Mouse (Mus musculus): Measurements from ENCODE around the gene Itsn2.
"Not testable (repeated sequence)": the region's sequence is repeated elsewhere in the genome, so short reads cannot be mapped to it uniquely, and the experiment has no call there.

The Itsn2 gene

DNA sequence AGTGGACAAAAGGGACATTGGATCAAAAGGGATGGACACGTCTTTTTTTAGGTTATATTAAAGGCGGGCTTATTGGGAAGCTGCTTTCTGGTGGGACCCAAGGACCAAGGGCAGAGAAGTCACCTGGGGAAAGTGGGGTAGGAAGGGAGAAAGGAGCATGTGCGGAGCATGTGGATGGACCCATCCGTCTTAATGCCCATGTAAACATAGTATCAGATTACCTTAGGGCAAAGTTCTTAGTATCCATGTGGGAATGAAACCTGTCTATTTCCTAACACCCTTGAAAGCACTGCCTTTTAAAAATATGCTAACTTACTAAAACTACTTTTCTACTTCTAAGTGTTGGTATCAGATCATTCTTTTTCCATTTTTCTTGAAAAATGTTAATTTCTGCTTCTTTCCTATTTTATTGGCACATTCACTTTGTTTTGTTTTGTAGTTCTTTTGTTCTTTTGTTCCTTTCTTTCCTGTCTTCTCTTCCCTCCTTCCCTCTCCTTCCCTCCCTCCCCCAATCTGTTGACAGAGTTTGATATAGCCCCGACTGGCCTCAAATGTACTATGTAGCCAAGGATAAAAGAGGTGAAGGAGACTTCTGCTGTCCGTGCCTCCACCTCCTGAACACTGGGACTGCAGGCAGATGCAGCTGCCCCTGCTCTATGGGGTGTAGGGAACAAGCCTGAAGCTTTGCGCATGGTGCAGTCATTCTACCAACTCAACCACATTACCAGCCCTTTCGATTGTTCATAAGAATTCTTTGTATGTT lies 6.4 kb downstream of the Itsn2 start:
- no peak for DNase-seq

DNA sequence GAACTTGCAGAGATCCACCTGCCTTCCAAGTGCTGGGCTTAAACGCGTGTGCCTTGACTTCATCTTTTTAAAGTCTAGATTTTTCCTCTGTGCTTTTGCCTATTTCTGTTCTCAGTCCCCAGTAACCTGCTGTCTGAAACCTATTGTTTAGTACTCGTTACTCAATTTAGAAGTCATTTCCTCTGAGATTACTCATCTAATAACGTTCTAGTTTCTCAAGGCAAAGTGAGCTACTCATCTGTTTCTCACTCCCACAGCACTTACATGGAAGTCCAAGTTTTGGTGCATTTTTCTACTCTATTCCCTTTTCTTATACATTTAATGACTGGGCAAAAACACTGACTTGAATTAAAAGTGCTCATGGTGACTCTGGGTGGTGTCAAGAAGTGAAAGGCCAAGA lies 7.3 kb downstream of the Itsn2 start:
- no peak for DNase-seq

DNA sequence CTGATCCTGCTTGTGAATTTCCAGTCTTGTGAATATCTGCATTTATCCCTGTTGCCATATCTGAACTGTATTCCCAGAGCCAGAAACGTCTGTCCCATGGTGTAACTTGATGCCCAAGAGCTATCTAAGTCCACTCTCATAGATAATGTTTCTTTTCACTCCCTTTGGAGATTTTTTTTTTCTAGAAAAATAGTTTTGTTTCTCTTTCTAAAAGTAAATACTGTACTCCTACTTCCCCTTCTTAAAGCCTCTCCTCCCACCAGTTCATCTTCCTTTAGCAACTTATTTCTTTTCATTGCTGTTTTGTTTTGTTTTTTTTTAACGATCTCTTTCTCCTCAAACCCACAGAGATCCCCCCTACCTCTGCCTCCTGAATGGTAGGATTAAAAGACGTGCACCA lies 14.2 kb downstream of the Itsn2 start:
- DNase-seq = no peak

DNA sequence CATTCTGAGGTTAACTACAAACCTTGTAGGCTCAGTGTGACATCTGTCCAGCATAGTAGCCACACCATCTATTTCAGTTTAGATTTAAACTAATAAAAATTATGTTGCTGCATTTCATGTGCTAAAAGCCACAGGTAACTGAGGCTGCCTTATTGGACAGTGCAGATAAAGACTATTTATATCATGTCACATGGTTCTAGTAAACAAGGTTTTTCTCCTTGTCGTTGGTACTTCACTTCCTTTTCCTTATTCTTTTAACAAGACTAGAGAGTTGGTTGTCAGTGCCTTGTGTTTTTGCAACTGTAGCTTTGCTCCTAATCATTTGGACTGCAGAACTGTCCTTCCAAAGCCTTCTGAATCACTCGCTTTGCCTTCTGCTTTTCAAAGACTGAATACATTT lies 22.3 kb downstream of the Itsn2 start:
- no peak for DNase-seq

DNA sequence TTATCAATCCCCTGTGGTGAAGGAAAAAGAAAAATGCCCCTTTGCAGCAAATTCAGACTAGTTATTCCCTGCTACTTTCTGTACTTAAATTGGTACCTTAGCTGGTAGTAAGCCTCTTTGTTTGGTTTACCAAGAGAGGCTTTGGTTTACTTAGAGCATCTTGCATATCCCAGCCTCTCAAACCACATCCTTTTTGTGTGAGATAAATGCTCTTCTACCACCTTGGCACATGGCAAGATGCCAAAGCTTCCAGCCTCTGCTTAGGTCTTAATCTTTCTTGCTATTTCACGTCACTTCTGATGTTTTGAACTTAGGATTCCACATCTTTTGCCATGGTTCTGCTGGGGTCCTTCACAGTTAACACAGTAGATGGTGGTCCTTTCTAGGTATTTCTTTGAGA lies 31.8 kb downstream of the Itsn2 start:
- peak; percentile 10 for DNase-seq

DNA sequence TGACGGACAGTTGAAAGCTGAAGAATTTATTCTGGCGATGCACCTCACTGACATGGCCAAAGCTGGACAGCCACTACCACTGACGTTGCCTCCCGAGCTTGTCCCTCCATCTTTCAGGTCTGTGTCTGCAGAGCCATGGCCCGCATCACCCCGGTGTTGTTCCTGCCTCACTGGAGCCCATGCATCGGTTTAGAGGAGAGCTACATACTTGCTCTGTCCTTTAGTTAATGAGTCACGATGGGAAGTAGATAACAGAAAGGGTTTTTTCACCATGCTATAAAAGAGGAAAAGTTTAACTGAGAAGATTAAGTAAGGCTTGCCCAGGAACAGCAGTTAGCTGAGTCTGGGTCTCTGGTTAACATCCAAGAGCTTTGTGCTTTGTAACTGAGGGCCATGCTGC lies 40.5 kb downstream of the Itsn2 start:
- DNase-seq = no peak

DNA sequence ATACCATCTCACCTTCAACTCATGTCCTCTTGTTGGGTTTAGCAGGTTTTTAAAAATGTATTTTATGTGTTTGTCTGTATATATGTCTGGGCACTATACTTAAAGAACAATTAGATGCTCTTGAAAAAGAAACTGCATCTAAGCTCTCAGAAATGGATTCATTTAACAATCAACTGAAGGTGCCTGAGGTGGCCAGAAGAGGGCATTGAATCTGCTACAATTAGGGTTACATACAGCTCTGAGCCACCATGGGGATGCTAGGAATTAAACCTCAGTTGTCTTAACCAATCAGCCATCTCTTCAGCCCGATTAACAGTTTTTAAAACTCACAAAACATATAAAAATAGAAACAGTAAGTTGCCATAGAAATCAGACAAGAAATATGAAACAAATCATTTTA lies 46.0 kb downstream of the Itsn2 start:
- DNase-seq = no peak

DNA sequence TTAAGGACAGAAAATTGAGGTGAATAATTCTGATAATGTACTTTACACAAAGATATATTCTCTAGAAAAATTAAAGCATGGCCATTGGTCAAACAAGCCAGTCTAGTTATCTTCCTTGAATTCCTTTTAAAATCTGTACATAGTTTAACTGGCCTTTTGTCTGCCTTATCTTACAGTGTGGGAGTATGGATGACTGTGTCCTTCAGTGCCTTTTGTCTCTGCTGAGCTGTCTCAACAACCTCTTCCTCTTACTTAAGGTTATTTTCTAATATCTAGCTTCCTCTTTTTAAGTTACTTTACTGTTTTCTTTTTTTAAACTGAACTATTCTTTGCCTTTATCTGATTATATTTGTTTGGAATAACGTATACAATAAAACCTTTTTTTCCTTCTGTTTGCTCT lies 48.3 kb downstream of the Itsn2 start:
- no peak for DNase-seq

DNA sequence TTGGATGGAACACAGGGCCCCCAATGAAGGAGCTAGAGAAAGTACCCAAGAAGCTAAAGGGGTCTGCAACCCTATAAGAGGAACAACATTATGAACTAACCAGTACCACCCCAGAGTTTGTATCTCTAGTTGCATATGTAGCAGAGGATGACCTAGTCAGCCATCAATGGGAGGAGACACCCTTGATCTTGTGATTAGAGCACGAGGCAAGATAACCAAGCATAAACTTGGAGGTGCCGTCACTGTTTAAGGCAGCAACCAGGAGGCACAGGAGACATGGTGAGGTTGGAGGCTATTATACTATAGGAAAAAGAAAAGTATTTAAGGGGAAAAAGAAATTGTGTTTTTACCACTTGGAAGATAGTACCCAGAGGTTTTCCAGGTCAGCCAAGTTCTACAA lies 64.4 kb downstream of the Itsn2 start:
- no peak for DNase-seq

DNA sequence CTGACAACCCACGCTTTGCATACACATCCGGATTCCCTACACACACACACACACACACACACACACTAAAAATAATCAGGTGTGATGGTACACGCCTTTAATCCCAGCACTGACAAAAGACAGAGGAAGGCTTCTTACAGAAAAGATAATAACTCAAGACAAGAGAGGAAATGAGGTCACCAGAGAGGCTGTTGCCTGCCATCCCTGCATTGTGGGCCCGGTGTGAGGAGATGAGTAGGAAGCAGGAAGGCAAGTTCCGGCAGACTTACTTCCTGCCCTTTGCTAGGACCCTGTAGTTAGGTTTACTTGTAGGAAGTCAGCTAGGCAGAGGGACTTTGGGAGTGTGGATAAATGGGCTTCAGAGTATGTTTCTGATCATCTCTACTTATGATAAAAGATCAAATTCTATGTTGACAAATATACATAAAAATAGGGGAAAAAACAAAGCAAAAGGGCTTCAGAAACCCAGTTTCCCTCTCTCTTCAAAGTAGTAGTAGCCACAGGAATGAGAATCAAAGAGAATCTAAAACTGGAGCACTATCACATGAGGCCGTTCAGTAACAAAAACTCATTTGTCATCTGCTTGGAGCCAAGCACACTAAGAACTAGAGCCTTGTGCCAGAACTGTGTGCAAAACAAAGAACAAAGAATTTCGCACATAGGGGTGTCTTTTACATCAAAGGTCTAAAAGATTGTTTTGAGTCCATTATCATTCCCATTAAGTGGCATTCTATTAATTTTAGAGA lies 72.7 kb downstream of the Itsn2 start:
- DNase-seq = no peak

DNA sequence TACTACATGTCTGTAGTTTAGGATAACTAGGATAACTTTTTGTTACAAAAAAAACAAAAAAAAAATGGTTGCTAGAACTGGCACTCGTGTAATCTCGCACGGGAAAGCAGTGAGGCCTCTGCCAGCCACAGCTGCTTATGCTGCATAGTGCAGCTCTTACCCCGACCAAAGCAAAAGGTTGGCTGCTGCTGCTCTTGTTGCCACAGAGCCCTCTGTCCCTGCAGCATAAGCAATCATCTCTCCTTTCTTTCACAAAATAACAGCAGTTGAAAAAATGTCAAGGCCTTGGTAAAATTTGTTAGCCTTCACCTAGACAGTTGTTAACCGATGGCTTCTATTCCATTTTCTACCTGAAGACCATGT lies 73.2 kb downstream of the Itsn2 start:
- no peak for DNase-seq

DNA sequence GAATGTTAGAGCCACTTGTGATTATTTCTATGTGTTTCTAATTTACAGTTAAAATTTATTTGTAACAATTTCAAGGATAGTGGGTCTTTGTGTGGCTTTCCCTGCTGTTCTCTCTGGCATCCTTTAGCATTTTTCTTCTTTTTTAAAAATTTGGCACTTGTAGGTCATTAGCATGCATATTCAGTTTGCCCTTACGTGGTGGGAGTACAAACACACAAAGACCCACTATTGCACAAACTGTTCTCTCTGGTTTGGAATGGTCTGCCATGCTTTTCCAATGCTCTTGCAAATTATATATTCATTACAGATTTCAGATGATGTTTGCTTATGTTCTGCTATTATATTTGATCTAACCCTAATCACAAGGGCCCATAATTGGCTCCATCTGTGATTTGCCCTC lies 83.9 kb downstream of the Itsn2 start:
- DNase-seq = no peak

DNA sequence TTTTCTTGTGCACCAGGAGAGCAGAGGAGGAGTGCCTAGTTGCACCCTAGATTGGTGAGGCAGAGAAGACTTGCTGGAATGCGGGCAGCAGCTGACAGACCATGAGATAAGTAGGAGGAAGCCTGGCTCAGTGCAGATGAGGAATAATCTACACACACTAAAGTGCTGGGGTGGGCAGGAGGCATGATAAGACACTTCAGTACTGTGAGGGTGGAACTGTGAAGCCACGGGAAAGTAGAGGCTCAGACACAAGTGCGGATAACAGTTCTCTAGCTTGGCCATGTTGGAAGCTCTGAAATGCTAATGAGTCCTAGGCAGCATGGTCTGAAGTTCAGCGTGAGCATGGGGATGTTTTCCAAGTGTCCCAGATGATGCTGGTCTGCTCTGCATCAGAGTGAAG lies 87.5 kb downstream of the Itsn2 start:
- no peak for DNase-seq

DNA sequence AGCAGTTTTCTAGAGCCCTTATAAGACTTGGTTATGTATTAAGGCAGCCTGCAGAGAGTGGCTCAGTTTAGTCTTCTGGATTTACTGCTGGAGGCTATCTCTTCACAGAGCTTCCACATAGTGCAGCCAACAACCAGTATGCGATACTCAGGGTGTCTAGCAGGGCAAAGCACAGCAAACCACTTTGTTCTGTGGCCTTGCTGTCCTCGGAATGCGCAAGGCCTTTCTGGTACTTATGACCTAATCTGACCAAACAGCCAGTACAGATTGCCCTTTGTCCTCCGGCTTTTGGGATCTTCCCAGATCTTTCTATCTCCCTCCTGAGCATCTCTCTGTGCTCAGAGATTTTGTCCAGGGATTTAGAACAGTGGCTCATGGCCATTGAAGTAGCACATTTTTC lies 93.0 kb downstream of the Itsn2 start:
- DNase-seq = no peak

DNA sequence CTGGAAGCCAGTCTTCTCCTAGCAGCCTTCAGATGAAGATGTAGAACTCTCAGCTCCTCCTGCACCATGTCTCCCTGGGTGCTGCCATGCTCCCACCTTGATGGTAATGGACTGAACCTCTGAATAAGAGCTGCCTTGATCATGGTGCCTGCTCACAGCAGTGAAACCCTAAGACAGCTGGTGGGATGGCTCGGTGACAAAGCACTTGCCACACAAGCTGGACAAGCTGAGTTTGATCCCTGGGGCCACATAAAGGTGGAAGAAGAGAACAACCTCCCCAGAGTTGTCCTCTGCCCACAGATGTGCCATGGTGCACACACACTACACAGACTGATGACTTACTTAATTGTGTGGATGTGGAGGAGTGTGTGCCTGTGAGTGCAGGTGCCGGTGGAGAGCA lies 95.9 kb downstream of the Itsn2 start:
- DNase-seq = no peak

DNA sequence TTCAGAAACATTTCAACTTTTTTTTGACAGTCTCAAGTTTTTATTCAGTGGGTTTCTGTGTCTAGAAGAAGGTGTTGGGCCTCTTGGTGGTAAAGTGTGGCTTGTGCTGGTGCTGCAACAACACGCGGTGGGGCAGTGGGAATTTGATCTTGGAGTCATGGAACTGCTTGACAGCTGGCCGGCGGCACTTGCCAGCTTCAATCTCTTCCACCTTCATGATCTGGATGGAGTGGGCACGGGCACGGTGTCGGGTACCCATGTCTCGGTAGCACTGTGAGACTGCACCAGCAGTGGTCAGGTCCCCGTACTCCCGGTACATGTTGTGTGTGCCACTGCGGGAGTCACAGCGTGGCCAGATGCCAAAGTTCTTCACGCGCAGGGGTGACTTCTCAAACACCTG lies 96.9 kb downstream of the Itsn2 start:
- DNase-seq = no peak

DNA sequence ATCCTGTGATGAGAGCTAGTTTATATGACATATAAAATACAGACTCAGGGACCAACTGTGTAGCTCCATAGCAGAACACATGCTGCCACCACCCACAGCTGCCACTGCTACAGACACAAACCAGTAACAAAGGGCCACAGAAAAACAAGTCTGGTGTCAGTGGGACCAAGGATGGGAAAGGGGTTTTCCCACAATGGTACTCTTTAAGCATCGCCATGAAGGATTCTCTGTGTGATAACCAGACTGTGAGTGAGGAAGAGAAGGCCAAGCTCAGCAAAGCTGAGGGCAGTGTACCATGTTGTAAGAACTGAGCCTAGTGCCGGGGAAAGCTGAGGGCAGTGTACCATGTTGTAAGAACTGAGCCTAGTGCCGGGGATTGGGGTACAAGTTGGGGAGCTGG lies 98.8 kb downstream of the Itsn2 start:
- DNase-seq = no peak

DNA sequence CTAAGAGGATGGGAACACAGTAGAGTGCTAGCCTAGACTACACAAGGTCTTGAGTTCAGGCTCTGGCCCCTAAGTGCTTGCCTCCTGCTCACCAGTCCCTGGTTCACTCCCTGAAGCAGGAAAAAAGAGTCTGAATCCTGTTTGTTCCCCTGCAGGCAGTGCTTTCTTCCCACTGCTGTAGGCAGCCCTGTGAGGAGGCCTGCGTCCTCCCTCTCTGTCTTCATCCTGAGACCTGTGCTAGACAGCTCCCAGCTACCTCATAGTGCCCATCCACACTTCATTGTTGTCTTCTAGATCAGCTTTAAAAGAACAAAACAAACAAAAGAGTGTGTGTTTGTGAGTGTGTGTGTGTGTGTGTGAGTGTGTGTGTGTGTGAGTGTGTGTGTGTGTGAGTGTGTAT lies 102.1 kb downstream of the Itsn2 start:
- no peak for DNase-seq

DNA sequence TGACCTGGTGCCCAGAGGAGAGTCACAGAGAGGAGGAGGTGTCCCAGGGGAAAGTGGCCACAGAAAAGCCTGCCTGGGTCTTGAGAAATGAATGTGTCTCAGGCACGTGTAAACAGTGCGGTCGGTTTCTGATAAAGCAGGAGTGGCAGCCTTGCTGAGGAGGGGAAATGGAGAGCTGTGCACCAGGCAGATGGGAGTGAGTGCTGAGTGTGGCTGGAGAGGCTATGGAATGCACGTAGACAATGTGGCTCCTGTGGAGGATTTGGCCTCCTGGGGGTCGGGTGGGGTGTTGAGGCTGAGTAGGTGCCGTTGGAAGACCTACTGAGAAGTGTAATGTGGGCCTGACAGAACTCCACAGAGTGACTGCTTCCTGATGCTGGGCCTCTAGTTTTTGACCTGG lies 113.2 kb downstream of the Itsn2 start:
- DNase-seq = not testable (repeated sequence)

DNA sequence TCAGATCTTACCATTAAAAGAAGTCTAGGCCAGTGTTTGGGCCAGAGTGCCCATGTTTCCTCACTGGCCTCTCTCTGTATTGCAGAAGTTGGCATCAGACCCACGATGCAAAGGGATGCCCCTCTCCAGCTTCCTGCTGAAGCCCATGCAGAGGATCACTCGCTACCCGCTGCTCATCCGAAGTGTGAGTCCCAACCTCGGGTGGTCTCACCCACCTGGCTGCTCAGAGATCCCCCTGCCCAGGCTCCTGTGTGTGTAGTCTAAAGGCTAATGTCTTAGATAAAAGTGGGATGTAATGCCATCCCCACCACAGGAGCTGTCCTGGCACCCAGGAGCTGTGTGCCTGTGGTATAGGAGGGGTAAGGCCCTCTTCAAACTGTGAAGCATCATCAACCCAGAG lies 113.7 kb downstream of the Itsn2 start:
- no peak for DNase-seq

DNA sequence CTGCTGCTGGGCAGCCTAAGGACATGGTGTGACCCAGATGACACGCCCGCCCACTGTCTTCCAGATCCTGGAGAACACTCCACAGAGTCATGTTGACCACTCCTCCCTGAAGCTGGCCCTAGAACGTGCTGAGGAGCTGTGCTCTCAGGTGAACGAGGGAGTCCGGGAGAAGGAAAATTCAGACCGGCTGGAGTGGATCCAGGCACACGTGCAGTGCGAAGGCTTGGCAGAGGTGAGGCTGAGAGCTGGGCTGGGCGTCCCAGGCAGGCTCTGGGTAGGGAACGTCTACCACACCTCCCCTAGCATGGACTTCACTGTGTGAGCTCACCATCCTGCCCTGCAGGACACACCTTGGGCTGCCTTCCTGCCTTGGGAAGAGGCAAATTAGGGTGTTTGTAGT lies 114.5 kb downstream of the Itsn2 start:
- DNase-seq = no peak

DNA sequence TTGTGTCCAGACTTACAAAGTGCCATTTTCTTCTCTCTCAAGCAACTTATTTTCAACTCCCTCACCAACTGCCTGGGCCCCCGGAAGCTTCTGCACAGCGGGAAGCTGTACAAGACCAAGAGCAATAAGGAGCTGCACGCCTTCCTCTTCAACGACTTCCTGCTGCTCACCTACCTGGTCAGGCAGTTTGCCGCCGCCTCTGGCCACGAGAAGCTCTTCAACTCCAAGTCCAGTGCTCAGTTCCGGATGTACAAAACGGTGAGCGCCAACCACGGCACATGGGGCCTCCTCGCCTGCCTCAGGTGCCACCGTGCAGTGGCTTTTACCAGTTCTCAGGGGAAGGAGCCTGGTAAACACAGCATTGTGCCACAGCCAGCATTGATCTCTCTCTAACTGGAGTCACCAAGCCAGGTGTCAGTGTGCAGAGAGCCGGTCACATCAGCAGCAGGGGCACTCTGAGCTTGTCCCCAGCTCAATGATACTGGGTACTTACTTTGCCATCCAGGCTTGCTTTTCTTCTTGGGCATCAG lies 115.1 kb downstream of the Itsn2 start:
- DNase-seq = no peak

DNA sequence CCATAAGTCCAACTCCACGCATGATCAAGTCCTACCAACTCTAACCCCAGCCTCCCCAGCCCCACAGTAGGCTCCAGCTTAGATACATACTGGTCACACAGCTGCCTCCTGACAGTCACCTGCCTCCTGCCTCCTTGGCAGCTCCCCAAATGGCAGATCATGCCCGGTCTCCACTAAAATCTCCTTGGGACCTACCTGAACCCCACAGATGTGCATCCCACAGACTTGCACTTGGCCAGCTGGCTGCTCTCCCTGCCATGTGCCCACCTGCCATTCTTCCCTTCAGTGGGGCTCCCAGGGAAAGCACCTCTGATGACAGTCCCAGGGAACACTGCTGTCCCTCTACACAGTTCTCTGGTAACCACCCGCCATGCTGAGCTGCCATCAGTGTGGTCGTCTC lies 115.9 kb downstream of the Itsn2 start:
- DNase-seq = no peak

DNA sequence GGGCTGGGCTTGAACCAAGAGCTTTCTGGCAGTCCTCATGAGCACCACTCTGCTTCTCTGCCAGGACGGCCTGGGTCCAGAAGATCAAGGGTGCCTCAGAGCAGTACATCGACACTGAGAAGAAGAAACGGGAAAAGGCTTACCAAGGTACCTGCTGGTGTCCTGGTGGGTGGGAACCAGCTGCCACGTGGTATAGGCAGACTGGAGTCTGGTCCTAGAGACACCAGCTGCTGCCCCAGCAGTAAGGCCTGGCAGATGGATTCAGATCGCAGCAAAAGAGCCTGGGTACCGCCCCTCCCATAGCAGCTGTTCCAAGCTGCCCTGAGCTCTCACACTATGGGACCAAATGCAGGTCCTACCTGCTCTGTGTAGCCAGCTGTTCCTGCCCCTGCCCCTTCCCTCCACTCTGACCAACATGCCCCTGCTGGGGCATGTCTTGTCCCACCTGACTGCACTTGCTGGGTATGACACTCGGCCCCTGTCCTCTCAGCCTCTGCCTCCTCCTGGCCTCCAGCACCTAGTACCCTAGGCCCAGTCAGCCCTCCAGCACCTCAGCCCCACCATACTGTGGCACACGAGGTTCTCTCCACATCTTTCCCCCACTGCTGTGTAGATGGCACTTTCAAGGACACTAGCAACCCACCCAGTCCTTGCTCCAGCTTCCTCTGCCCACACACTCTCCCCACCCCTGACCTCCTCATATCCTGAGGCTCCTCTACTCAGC lies 116.6 kb downstream of the Itsn2 start:
- DNase-seq = no peak

Data from cerebellum, adult 8-10 months (tissue).